ENCODE assay signal across 2 mouse cellular contexts in genomic region chr6:87045507-87045906, GRCm38 (mm10).
TF ChIP-seq lines count a peak whose summit lies in the region.

No protein-coding gene starts in this region.

TF ChIP-seq in ES-E14, 5 proteins besides CTCF, POLR2A, EP300 and RAD21:
- no peak for TF ChIP-seq HCFC1 (IDR thresholded peaks at IDR 0.05; ENCODE audit: borderline replicate concordance, insufficient read depth, low read length)
- no peak for TF ChIP-seq CHD2 (IDR thresholded peaks at IDR 0.05; ENCODE audit: low read depth, low read length)
- TF ChIP-seq ZC3H11A (IDR thresholded peaks at IDR 0.05; ENCODE audit: borderline replicate concordance, low read depth, low read length), result no peak
- TF ChIP-seq ZNF384 (IDR thresholded peaks at IDR 0.05; ENCODE audit: low read depth, low read length), result peak; percentile 61; the same call in 1 of the 2 replicates
- TF ChIP-seq MAFK (IDR thresholded peaks at IDR 0.05; ENCODE audit: insufficient read depth, low read depth, low read length), result no peak
TF ChIP-seq in ES-E14: peak in this region for 1.

TF ChIP-seq in MEL, 35 proteins besides CTCF, POLR2A, EP300 and RAD21:
- peak; percentile 89 for TF ChIP-seq ZNF384 (IDR thresholded peaks at IDR 0.05; ENCODE audit: low read depth, low read length)
- no peak for TF ChIP-seq SMC3 (IDR thresholded peaks at IDR 0.05; ENCODE audit: low read depth, low read length)
- TF ChIP-seq TCF12 (IDR thresholded peaks at IDR 0.05; ENCODE audit: low read depth, low read length), result no peak
